Mouse (Mus musculus) myocyte (in vitro differentiated cells): Measurements from ENCODE around the gene Heatr6.

Experiments
- CEBPB ChIP-seq: IDR thresholded peaks from 2 replicates; pipeline ENCODE4 v1.6.1; 2011; ENCODE audit warnings: mild to moderate bottlenecking, moderate library complexity; ENCODE audit not compliant: poor library complexity, insufficient read depth, severe bottlenecking
- E2F4 ChIP-seq: IDR thresholded peaks from one replicate; pipeline ENCODE4 v1.6.1; 2011; ENCODE audit warnings: mild to moderate bottlenecking, control low read depth, moderate library complexity; ENCODE audit not compliant: insufficient read depth
- MAX ChIP-seq: IDR thresholded peaks from one replicate; pipeline ENCODE4 v1.6.1; 2011; ENCODE audit warnings: low read depth, mild to moderate bottlenecking, control low read depth
- POLR2A ChIP-seq: IDR thresholded peaks from one replicate; pipeline ENCODE4 v1.6.1; 2011; ENCODE audit warnings: low read depth, mild to moderate bottlenecking, control low read depth, moderate library complexity; ENCODE audit not compliant: insufficient read length
- POLR2AphosphoS2 ChIP-seq: IDR thresholded peaks from one replicate; pipeline ENCODE4 v1.6.1; 2011; ENCODE audit warnings: low read depth, control low read depth; ENCODE audit not compliant: insufficient read length
- REST ChIP-seq: IDR thresholded peaks from one replicate; pipeline ENCODE4 v1.6.1; 2011; ENCODE audit warnings: mild to moderate bottlenecking, control low read depth, moderate library complexity; ENCODE audit not compliant: insufficient read depth, insufficient read length
- TCF3 ChIP-seq: IDR thresholded peaks from one replicate; pipeline ENCODE4 v1.6.1; 2011; ENCODE audit warnings: low read depth, control low read depth; ENCODE audit not compliant: insufficient read length
- USF1 ChIP-seq: IDR thresholded peaks from one replicate; pipeline ENCODE4 v1.6.1; 2011; ENCODE audit warnings: low read depth, mild to moderate bottlenecking, control low read depth, moderate library complexity

- no peak for TF ChIP-seq USF1
- TF ChIP-seq TCF3, result no peak
- TF ChIP-seq POLR2A, result no peak
- no peak for TF ChIP-seq REST
- TF ChIP-seq E2F4, result no peak
- no peak for TF ChIP-seq POLR2AphosphoS2
- TF ChIP-seq MAX, result no peak
- no peak for TF ChIP-seq CEBPB
These were observed 61.7 kb downstream of the Heatr6 start for GRCm38 (mm10) chr11:83815191-83815590.
